Comparison of ENCODE assay signal across 26 mouse cellular contexts in genomic region chr6:94121488-94121887, GRCm38 (mm10).
DNase-seq lines count a peak whose midpoint lies in the region; ATAC-seq and TF ChIP-seq lines count a peak whose summit lies in the region.
"Had no signal": no experiment of that assay in that cellular context is flagged by ENCODE, and none has a peak within 500 bp of the region (broad histone marks: within the 10 kb centered on the region; RNA-seq: fewer than 3 reads in every experiment).

No protein-coding gene starts in this region.

- WGBS in heart, adult 2 months = 18% methylated on average over 5 of the region's 5 CpGs
- 82% methylated on average over 5 of the region's 5 CpGs for WGBS in heart, embryonic 10.5 days
- 15% methylated on average over 5 of the region's 5 CpGs for WGBS in limb, embryonic 14.5 days
- 70% methylated on average over 5 of the region's 5 CpGs for WGBS in limb, embryonic 10.5 days

- no peak for DNase-seq in heart, adult 2 months
- no peak for DNase-seq in heart, embryonic 10.5 days (ENCODE audit: low spot score)
- peak; percentile 80 for DNase-seq in limb, embryonic 14.5 days (ENCODE audit: low spot score)
- no peak for DNase-seq in limb, embryonic 10.5 days (ENCODE audit: low spot score)
- peak; percentile 60 for DNase-seq in brain, embryonic 14.5 days (ENCODE audit: low read depth)
- DNase-seq in right cerebral cortex, adult 18-20 months = no peak
- no peak for DNase-seq in adrenal gland, postnatal 14 days
- DNase-seq: adrenal gland, postnatal 10 days; cerebellum, adult 11 months; cerebellum, adult 9-11 months; gastrocnemius, postnatal 14 days; heart, adult 18-20 months; heart, postnatal 36 days; kidney, postnatal 25 days; lung, adult 18-20 months; lung, postnatal 10 days; right cerebral cortex, postnatal 25 days; spleen, adult 18-20 months; thymus, postnatal 14 days had no signal

- no peak overlapping the region for H3K27ac ChIP-seq in heart, adult 2 months
- no peak overlapping the region for H3K27ac ChIP-seq in heart, embryonic 10.5 days
- H3K27ac ChIP-seq in limb, embryonic 14.5 days (replicated peaks; ENCODE audit: low read depth, low read length) = no peak overlapping the region
- no peak overlapping the region for H3K27ac ChIP-seq in limb, embryonic 10.5 days
- H3K27ac ChIP-seq: heart, embryonic 15.5 days; hindbrain, embryonic 13.5 days; liver, embryonic 12.5 days; neural tube, embryonic 12.5 days had no signal

- ATAC-seq in limb, embryonic 14.5 days (ENCODE audit: low FRiP score, low read depth) = no peak
- ATAC-seq: forebrain, embryonic 16.5 days; liver, embryonic 12.5 days had no signal

- H3K9me3 ChIP-seq in heart, embryonic 10.5 days = no peaks in the 10 kb centered on the region
- no peaks in the 10 kb centered on the region for H3K9me3 ChIP-seq in limb, embryonic 14.5 days (ENCODE audit: control insufficient read depth, low read length)
- H3K9me3 ChIP-seq in limb, embryonic 10.5 days (replicated peaks) = no peaks in the 10 kb centered on the region
- H3K9me3 ChIP-seq: embryonic facial prominence, embryonic 13.5 days; heart, embryonic 15.5 days; hindbrain, embryonic 13.5 days; liver, embryonic 12.5 days; midbrain, embryonic 10.5 days; neural tube, embryonic 12.5 days had no signal

- intact Hi-C loops in heart, adult 2 months (cut with DNase I) = loop anchor here (5.0 kb wide), 1 partner anchor 39 kb away; no protein-coding TSS in a partner anchor

- TF ChIP-seq POLR2A in heart, adult 2 months (IDR thresholded peaks at IDR 0.05; ENCODE audit: insufficient read depth, low read depth, low read length) = no peak
- no peak for TF ChIP-seq POLR2A in limb, embryonic 14.5 days (IDR thresholded peaks at IDR 0.05; ENCODE audit: borderline replicate concordance, extremely low read depth, insufficient read depth, insufficient read length)
- TF ChIP-seq POLR2A in brain, embryonic 14.5 days (IDR thresholded peaks at IDR 0.05; ENCODE audit: borderline replicate concordance, extremely low read depth, insufficient read depth, insufficient read length, poor library complexity, severe bottlenecking) = no peak

- TF ChIP-seq EP300 in heart, adult 2 months (IDR thresholded peaks at IDR 0.05; ENCODE audit: insufficient read depth, low read depth, low read length) = no peak

- peaks cover 6% of the 10 kb centered on the region for H3K36me3 ChIP-seq in heart, adult 2 months (ENCODE audit: control insufficient read depth, insufficient read depth, low read length)
- H3K36me3 ChIP-seq in heart, embryonic 10.5 days = no peaks in the 10 kb centered on the region
- H3K36me3 ChIP-seq in limb, embryonic 14.5 days (ENCODE audit: control insufficient read depth, insufficient read depth, low read length) = no peaks in the 10 kb centered on the region
- no peaks in the 10 kb centered on the region for H3K36me3 ChIP-seq in limb, embryonic 10.5 days
- H3K36me3 ChIP-seq: embryonic facial prominence, embryonic 13.5 days; heart, embryonic 15.5 days; hindbrain, embryonic 13.5 days; liver, embryonic 12.5 days; midbrain, embryonic 10.5 days; neural tube, embryonic 12.5 days had no signal

- peaks cover 4% of the 10 kb centered on the region; the same call in 1 of the 2 replicates for H3K79me2 ChIP-seq in heart, adult 2 months (replicated peaks; ENCODE audit: control insufficient read depth, insufficient read depth, low read length)

- H3K27me3 ChIP-seq in heart, adult 2 months (ENCODE audit: control insufficient read depth, insufficient read depth, low read length) = no peaks in the 10 kb centered on the region
- H3K27me3 ChIP-seq in heart, embryonic 10.5 days (ENCODE audit: insufficient read depth, poor library complexity, severe bottlenecking) = no peaks in the 10 kb centered on the region
- no peaks in the 10 kb centered on the region; the same call in 1 of the 2 replicates for H3K27me3 ChIP-seq in limb, embryonic 14.5 days (ENCODE audit: control insufficient read depth, insufficient read depth, low read length)
- H3K27me3 ChIP-seq in limb, embryonic 10.5 days (ENCODE audit: low read depth, poor library complexity, severe bottlenecking) = no peaks in the 10 kb centered on the region
- H3K27me3 ChIP-seq: embryonic facial prominence, embryonic 13.5 days; heart, embryonic 15.5 days; hindbrain, embryonic 13.5 days; liver, embryonic 12.5 days; neural tube, embryonic 12.5 days had no signal

- H3K4me1 ChIP-seq in heart, adult 2 months (ENCODE audit: control insufficient read depth, insufficient read depth, low read length) = peaks cover 7% of the 10 kb centered on the region
- H3K4me1 ChIP-seq in heart, embryonic 10.5 days = peaks cover 39% of the 10 kb centered on the region
- H3K4me1 ChIP-seq in limb, embryonic 14.5 days (ENCODE audit: control insufficient read depth, insufficient read depth, low read length) = peaks cover 43% of the 10 kb centered on the region
- peaks cover 67% of the 10 kb centered on the region for H3K4me1 ChIP-seq in limb, embryonic 10.5 days
- H3K4me1 ChIP-seq: hindbrain, embryonic 13.5 days; neural tube, embryonic 12.5 days had no signal

- peak; percentile 51 for TF ChIP-seq CTCF in heart, adult 2 months (IDR thresholded peaks at IDR 0.05)
- no peak for TF ChIP-seq CTCF in brain, embryonic 14.5 days (IDR thresholded peaks at IDR 0.05; ENCODE audit: borderline replicate concordance, extremely low read depth, insufficient read depth, insufficient read length)

- no peak overlapping the region for H3K9ac ChIP-seq in heart, adult 2 months (ENCODE audit: low read depth, low read length)
- H3K9ac ChIP-seq in limb, embryonic 14.5 days (ENCODE audit: low read depth, low read length, severe bottlenecking) = no peak overlapping the region
- H3K9ac ChIP-seq: embryonic facial prominence, embryonic 13.5 days; heart, embryonic 15.5 days; hindbrain, embryonic 13.5 days; liver, embryonic 12.5 days; neural tube, embryonic 12.5 days had no signal

- H3K4me3 ChIP-seq in heart, adult 2 months = no peak overlapping the region
- no peak overlapping the region for H3K4me3 ChIP-seq in heart, embryonic 10.5 days
- no peak overlapping the region for H3K4me3 ChIP-seq in limb, embryonic 14.5 days (replicated peaks; ENCODE audit: low read length)
- H3K4me3 ChIP-seq in limb, embryonic 10.5 days = no peak overlapping the region
- H3K4me3 ChIP-seq: embryonic facial prominence, embryonic 13.5 days; heart, embryonic 15.5 days; hindbrain, embryonic 13.5 days; liver, embryonic 12.5 days; midbrain, embryonic 10.5 days; neural tube, embryonic 12.5 days had no signal

- no peak overlapping the region for H3K4me2 ChIP-seq in limb, embryonic 14.5 days (replicated peaks; ENCODE audit: low read depth, low read length, severe bottlenecking)
- H3K4me2 ChIP-seq: embryonic facial prominence, embryonic 13.5 days; heart, embryonic 15.5 days; hindbrain, embryonic 13.5 days; liver, embryonic 12.5 days; neural tube, embryonic 12.5 days had no signal

Comparison
In these comparisons a context has a peak if more than half of its experiments do, and no peak if none do; other contexts are left out.
1. DNase-seq: peak in limb, embryonic 14.5 days (single experiment) and brain, embryonic 14.5 days (single experiment); none in heart, adult 2 months (0 of 2), heart, embryonic 10.5 days (single experiment), limb, embryonic 10.5 days (single experiment), right cerebral cortex, adult 18-20 months (single experiment) and adrenal gland, postnatal 14 days (single experiment).